Mouse (Mus musculus) olfactory bulb, adult 2 months (tissue): ENCODE data around the gene Mycbpap.

Source experiments
- CTCF ChIP-seq: fragments of 200-500 bp; IDR thresholded peaks from 2 replicates; pipeline ENCODE4 v1.5.1; 2012; ENCODE audit warnings: low read depth, mild to moderate bottlenecking, low read length, moderate library complexity; ENCODE audit not compliant: insufficient read depth
- POLR2A ChIP-seq: fragments of 200-500 bp; IDR thresholded peaks from 2 replicates; pipeline ENCODE4 v1.6.1; 2012; ENCODE audit warnings: mild to moderate bottlenecking, low read depth, low read length, moderate library complexity; ENCODE audit not compliant: insufficient read depth

DNA sequence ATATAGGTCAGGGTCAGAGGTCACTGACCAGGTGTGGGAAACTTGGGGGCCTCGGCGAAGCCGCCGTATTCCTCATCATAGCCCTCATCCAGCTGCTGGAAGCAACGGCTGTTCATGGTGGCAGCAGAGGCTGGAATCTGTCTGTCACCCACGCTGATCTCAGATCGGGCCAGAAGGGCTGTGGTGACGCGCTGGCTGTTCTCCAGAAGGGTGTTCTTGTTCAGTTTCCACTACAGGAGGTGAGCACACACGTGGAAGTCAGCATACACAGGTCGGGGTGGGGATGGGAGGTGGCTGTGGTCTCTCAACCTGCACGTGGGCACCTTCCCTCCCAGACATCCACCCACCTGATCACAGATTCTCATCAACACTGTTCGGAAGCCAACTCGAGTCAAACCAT lies 37.6 kb downstream of the Mycbpap start:
- no peak for TF ChIP-seq CTCF
- no peak for TF ChIP-seq POLR2A
